Mouse (Mus musculus): ENCODE data around the gene Gstp3. TPM values are rescaled to one million over a fixed set of nuclear protein-coding genes. Genes with fewer than 3 reads are reported as not detected.
A peak's percentile ranks its signal among the peaks of the same experiment; 100 is the strongest.
"Not testable (repeated sequence)": the region's sequence is repeated elsewhere in the genome, so short reads cannot be mapped to it uniquely, and the experiment has no call there.

Gstp3 gene
- polyA plus RNA-seq, 1 experiment from 2014 or later: not detected

DNA sequence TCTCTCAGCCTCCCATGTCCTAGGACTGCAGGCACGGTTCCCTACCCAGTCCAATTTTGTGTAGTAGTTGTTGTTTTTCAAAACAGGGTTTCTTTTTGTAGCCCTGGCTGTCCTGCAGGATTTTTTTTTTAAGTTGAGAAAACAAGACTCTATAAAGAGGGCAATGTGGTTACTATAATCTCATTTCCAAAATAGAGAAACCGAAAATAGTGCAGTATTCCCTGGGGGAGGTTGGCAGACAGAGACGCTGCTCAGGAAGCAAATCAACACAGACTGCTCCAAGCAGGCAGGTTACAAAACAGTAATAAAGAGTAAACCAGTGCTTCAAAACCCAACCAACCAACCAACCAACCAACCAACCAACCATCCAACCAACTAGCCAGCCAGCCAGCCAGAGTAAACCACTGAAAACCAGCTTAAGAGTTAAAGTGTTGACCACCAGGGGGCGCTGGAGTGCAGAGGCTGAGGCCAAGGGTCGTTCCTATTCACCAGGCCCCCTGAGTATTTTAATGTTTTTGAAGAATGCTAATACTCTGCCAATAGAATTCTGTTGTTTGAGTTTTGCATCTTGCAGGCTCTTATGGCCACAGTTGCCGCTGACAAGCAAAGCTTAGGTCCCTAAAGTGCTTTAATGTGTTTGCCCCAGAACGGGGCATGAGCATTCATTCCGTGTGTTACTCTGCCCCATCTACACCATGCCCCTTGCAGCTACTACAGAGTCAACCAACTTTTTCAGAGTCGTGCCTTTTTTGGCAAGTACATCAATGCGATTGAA is 7.4 kb downstream of the Gstp3 start:
- 55% methylated on average over 10 of the region's 10 CpGs for WGBS
- H3K4me2 ChIP-seq: no peak overlapping the region
- H3K9ac ChIP-seq (replicated peaks): no peak overlapping the region
- no peaks in the 10 kb centered on the region for H3K4me1 ChIP-seq (replicated peaks)
- no peak overlapping the region for H3K27ac ChIP-seq
- peaks cover 3% of the 10 kb centered on the region; the same call in 1 of the 2 replicates for H3K9me3 ChIP-seq
- no peaks in the 10 kb centered on the region for H3K36me3 ChIP-seq
- ATAC-seq (ENCODE audit: insufficient number of reproducible peaks, insufficient read depth, low FRiP score, low TSS enrichment, low read depth): no peak
- no peaks in the 10 kb centered on the region for H3K27me3 ChIP-seq
- no peak overlapping the region for H3K4me3 ChIP-seq (replicated peaks)

DNA sequence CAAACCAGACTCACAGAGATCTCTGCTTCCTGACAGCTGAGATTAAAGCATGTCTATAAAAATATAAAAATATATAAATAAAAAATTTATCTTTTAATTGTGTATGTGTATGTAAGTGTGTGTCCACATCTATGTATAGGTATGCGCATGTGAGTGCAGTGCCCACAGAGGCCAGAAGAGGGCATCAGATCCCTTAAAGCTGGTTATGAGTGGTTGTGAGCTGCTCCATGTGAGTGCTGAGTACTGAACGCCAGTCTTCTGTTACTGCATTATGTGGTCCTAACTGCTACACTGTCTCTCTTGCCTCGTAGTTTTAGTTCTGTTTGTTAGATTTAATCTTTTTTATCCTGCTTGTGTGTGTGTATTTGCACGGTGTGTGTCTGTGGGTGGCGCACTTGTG is 8.4 kb downstream of the Gstp3 start:
- H3K36me3 ChIP-seq: no peaks in the 10 kb centered on the region
- no peaks in the 10 kb centered on the region for H3K4me1 ChIP-seq (replicated peaks)
- no peak overlapping the region for H3K9ac ChIP-seq (replicated peaks)
- 92% methylated on average over 5 of the region's 5 CpGs for WGBS
- no peaks in the 10 kb centered on the region for H3K27me3 ChIP-seq
- ATAC-seq (ENCODE audit: insufficient number of reproducible peaks, insufficient read depth, low FRiP score, low TSS enrichment, low read depth): no peak
- H3K9me3 ChIP-seq: peaks cover 3% of the 10 kb centered on the region; the same call in 1 of the 2 replicates
- no peak overlapping the region for H3K27ac ChIP-seq
- no peak overlapping the region for H3K4me2 ChIP-seq
- H3K4me3 ChIP-seq (replicated peaks): no peak overlapping the region

DNA sequence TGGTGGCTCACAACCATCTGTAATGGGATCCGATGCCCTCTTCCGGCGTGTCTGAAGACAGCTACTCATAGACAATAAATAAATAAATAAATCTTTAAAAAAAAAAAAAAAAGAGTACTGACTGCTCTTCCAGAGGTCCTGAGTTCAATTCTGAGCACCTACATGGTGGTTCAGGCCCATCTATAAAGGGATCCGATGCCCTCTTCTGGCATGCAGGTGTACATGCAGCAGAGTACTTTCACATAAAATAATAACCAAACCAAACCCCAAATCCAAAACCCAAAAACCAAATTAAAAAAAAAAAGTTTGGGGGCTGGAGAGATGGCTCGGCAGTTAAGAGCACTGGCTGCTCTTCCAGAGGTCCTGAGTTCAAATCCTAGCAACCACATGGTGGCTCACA is 10.3 kb downstream of the Gstp3 start:
- H3K36me3 ChIP-seq; ATAC-seq (ENCODE audit: insufficient number of reproducible peaks, insufficient read depth, low FRiP score, low TSS enrichment, low read depth); H3K27ac ChIP-seq; H3K4me1 ChIP-seq (replicated peaks); H3K27me3 ChIP-seq; H3K4me2 ChIP-seq; H3K9me3 ChIP-seq; H3K9ac ChIP-seq (replicated peaks); H3K4me3 ChIP-seq (replicated peaks): not testable (repeated sequence)
- WGBS: 81% methylated on average over 5 of the region's 5 CpGs

DNA sequence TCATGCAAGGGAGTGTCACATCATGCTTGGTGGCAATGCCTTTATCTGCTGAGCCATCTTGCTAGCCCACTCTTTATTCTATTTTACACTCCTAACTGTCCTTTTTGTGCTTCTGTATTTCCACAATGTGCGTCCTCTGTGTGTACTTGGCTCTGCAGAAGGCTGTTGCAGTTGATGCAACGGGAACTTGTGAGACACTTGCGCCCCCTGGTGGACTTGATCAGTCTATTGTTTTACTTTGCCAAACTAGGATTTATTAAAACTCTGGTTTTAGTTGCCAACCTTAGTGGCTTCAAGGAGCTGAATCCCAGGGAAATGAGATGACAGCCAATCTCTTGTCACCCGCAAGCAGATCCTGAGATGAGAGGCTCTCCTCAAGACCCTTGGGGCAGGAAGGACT is 11.5 kb downstream of the Gstp3 start:
- Histone ChIP-seq H3K27me3 (no peaks in the 10 kb centered on the region), H3K4me1 (replicated peaks) (no peaks in the 10 kb centered on the region), H3K9me3 (peaks cover 3% of the 10 kb centered on the region; the same call in 1 of the 2 replicates), H3K9ac (replicated peaks) (no peak overlapping the region), H3K36me3 (no peaks in the 10 kb centered on the region), H3K4me3 (replicated peaks) (no peak overlapping the region), H3K4me2 (no peak overlapping the region), H3K27ac (no peak overlapping the region)
- 20% methylated on average over 4 of the region's 4 CpGs for WGBS
- ATAC-seq (ENCODE audit: insufficient number of reproducible peaks, insufficient read depth, low FRiP score, low TSS enrichment, low read depth): no peak

DNA sequence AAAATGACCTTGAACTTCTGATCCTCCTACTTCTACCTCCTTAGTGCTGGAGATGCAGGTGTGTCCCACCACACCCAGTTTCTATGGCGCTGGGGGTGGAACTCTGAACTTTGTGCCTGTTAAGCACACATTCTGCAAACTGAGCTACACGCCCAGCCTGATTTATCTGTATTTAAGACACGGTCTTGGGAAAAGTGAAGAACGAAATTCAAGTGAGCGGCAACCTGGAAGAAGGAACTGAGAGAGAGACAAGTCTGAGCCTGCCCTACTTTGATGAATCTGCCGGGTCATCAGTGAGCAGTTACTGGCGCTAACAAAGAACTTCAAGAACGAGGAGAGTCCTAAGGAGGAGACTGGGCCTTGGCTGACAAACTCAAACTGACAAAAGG is 12.5 kb downstream of the Gstp3 start:
- ATAC-seq (ENCODE audit: insufficient number of reproducible peaks, insufficient read depth, low FRiP score, low TSS enrichment, low read depth): no peak
- 75% methylated on average over 8 of the region's 8 CpGs for WGBS
- Histone ChIP-seq H3K9me3 (peaks cover 3% of the 10 kb centered on the region; the same call in 1 of the 2 replicates), H3K4me3 (replicated peaks) (no peak overlapping the region), H3K4me2 (no peak overlapping the region), H3K27ac (0 out of 2 replicates have a peak overlapping the region, but pooled peaks have one; percentile 4), H3K27me3 (no peaks in the 10 kb centered on the region), H3K4me1 (replicated peaks) (no peaks in the 10 kb centered on the region), H3K36me3 (no peaks in the 10 kb centered on the region), H3K9ac (replicated peaks) (no peak overlapping the region)

DNA sequence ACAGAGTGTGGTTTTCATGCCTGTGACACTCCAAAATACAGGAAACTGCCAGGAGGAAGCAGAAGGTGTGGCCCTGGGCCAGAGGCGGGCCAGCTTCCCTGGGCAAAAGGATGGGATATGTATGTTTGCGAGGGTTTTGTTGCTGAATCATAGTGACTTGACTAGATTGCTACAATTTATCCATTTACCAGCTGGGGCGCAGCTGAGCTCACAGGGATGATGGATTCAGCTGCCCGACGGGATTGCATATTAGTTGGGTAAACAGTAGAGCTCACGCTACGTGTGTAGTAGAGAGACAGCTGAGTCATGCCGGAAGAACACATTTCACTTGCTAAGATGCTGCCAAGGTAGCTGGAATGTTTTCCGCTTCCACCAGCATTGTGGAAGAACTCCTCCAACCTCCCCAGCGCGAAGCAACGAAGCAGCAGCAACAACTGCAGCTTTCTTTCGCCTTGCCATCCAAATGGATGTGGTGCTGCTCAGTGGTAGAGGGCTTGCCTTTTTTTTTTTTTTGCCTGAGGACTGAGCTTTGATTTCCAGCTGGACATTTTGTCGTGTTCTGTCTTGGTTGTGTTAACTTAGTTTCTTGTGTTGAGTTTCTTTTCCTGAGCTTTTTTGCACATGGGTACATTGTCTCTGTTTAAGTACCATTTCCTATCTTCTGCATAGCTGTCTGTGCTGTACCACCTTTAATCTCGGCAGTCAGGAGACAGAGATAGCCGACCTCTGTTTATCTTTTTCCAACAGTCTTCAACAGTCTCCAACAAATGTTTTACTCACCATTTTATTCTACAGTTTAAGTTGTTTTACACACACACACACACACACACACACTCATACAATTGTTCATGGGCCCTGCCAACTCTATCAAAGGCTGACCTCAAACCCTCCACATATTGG is 13.2 kb downstream of the Gstp3 start, which contains the start of gene Gstp2:
Gstp2 (minus strand) TSS at position 58 of the 900 bp plus-strand sequence.
- 64% methylated on average over 16 of the region's 16 CpGs for WGBS
- Histone ChIP-seq H3K4me1 (replicated peaks) (no peaks in the 10 kb centered on the region), H3K4me3 (replicated peaks) (no peak within 1 kb of the TSS), H3K36me3 (no peaks in the 10 kb centered on the region), H3K9me3 (peaks cover 3% of the 10 kb centered on the region; the same call in 1 of the 2 replicates), H3K4me2 (no peak within 1 kb of the TSS), H3K27ac (0 out of 2 replicates have a peak within 1 kb of the TSS, but pooled peaks have one; percentile 4), H3K9ac (replicated peaks) (no peak within 1 kb of the TSS), H3K27me3 (no peaks in the 10 kb centered on the region)
- ATAC-seq (ENCODE audit: insufficient number of reproducible peaks, insufficient read depth, low FRiP score, low TSS enrichment, low read depth): no peak

DNA sequence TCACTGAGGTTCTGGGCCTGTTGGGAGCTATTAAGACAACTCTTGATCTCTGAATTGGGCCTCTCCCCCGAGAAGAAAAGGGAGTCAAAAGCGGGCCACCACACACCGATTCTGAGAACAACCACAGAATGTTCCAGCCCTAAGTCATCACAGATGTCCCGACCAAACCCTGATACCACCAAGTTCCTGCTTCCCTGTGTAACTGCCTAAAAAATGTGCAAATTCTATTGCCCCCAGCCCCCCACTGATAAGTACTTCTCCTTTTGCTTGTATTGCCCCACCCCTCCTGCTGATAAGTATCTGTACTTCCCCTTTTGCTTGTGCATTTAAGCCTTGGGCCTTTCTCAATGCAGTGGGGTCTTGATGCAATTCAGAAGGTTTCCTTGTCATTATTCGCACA is 15.3 kb downstream of the Gstp3 start:
- H3K27ac ChIP-seq; H3K4me3 ChIP-seq (replicated peaks); H3K9ac ChIP-seq (replicated peaks); H3K4me1 ChIP-seq (replicated peaks); H3K9me3 ChIP-seq; H3K4me2 ChIP-seq; H3K36me3 ChIP-seq; H3K27me3 ChIP-seq; ATAC-seq (ENCODE audit: insufficient number of reproducible peaks, insufficient read depth, low FRiP score, low TSS enrichment, low read depth): not testable (repeated sequence)
- 90% methylated on average over 5 of the region's 5 CpGs for WGBS

DNA sequence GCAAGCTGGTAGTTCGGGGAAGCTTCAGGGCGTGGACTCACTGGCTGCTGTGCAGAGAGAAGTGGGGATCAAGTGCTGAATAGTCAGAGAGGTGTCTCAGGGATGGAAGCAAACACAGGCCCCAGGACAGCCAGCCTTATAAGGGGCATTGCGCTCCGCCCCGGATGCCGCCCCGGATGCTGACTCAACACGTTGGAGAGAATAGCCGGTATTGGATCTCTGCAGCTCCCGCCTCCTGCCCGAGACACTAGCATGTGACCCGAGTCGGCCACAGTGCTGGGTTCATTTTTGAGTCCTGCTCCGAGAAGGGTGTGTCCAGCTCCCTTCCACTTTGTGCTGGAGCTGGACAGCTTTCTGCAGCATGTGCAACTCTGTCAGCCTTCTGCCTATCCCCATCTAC is 17.2 kb downstream of the Gstp3 start:
- Histone ChIP-seq H3K27me3 (no peaks in the 10 kb centered on the region), H3K4me2 (no peak overlapping the region), H3K9me3 (no peaks in the 10 kb centered on the region), H3K36me3 (no peaks in the 10 kb centered on the region), H3K4me1 (replicated peaks) (peaks cover 6% of the 10 kb centered on the region), H3K4me3 (replicated peaks) (no peak overlapping the region), H3K27ac (no peak overlapping the region), H3K9ac (replicated peaks) (no peak overlapping the region)
- WGBS: 76% methylated on average over 14 of the region's 14 CpGs
- no peak for ATAC-seq (ENCODE audit: insufficient number of reproducible peaks, insufficient read depth, low FRiP score, low TSS enrichment, low read depth)

DNA sequence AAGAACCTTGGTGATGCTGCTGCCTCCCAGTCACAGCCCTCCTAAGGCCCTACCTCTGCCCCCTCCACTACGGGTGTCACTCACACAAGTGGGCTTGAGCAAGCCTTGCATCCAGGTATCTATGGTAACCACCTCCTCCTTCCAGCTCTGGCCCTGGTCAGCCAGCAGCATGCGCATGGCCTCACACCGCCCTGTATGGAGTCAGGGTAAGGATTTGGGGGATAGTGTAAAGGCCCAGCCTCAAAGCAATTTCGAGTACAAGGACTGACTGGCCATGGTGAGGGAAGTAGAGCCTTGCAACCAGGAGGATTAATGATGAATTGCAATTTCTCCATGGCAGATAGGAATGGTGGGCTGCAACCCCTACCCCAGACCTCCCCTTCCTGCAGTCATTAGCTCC is 17.9 kb downstream of the Gstp3 start:
- not testable (repeated sequence) for H3K4me1 ChIP-seq (replicated peaks); H3K36me3 ChIP-seq; H3K4me3 ChIP-seq (replicated peaks); ATAC-seq (ENCODE audit: insufficient number of reproducible peaks, insufficient read depth, low FRiP score, low TSS enrichment, low read depth); H3K27me3 ChIP-seq; H3K9me3 ChIP-seq; H3K9ac ChIP-seq (replicated peaks); H3K27ac ChIP-seq; H3K4me2 ChIP-seq
- WGBS: 75% methylated on average over 4 of the region's 4 CpGs

DNA sequence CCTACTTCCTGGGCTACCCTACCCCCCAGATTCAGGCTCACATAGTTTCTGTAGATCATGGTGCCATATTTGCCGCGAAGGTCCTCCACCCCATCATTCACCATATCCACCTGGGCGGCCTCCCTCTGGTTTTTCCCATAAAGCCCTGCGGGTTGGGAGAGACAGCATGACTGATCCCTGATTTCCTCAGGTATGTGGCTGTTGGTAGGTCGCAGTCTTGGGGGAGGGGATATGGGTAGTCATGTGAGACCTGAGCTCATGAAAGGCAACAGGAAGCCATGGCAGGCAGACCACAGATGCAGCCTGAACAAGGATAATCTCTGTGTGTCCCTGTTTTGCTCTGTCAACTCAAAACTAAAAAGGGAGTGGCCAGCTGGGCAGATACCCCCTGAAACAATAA is 18.4 kb downstream of the Gstp3 start:
- H3K27ac ChIP-seq; H3K4me3 ChIP-seq (replicated peaks); H3K9me3 ChIP-seq; ATAC-seq (ENCODE audit: insufficient number of reproducible peaks, insufficient read depth, low FRiP score, low TSS enrichment, low read depth); H3K9ac ChIP-seq (replicated peaks); H3K27me3 ChIP-seq; H3K36me3 ChIP-seq; H3K4me2 ChIP-seq: not testable (repeated sequence)
- H3K4me1 ChIP-seq (replicated peaks): peaks cover 15% of the 10 kb centered on the region
- WGBS: 82% methylated on average over 5 of the region's 5 CpGs

DNA sequence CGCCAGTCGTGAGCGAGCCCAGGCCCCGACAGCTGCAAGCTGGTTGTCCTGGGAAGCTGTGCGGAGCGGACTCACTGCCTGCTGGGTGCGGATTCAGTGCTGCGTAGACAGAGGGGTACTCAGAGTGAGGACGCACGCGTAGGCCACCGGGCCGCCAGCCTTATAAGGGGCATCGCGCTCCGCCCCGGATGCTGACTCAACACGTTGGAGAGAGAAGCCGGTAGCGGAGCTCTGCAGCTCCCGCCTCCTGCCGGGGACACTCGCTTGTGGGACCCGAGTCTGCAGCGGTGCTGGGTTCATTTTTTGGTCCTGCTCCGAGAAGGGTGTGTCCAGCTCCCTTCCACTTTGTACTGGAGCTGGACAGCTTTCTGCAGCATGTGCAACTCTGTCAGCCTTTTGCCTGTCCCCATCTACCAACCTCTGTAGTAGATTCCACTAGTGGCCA is 21.6 kb downstream of the Gstp3 start, which contains the start of gene Gstp1:
Gstp1 (minus strand) TSS at position 198 of the 445 bp plus-strand sequence.
- H3K27me3 ChIP-seq: no peaks in the 10 kb centered on the region
- peak within 1 kb of the TSS; percentile 81 for H3K9ac ChIP-seq (replicated peaks)
- H3K4me1 ChIP-seq (replicated peaks): peaks cover 15% of the 10 kb centered on the region
- H3K9me3 ChIP-seq: no peaks in the 10 kb centered on the region
- peak within 1 kb of the TSS; percentile 71 for H3K4me2 ChIP-seq
- peak; percentile 77 for ATAC-seq (ENCODE audit: insufficient number of reproducible peaks, insufficient read depth, low FRiP score, low TSS enrichment, low read depth)
- WGBS: under 1% methylated on average over 26 of the region's 26 CpGs
- peak within 1 kb of the TSS; percentile 86 for H3K27ac ChIP-seq
- peaks cover 14% of the 10 kb centered on the region; the same call in 1 of the 2 replicates for H3K36me3 ChIP-seq
- peak within 1 kb of the TSS; percentile 73 for H3K4me3 ChIP-seq (replicated peaks)
